In genomic region chr10:59353065-59353464, GRCm38 (mm10) we compare ENCODE assay signal across 25 mouse cellular contexts. TPM values are rescaled to one million over a fixed set of nuclear protein-coding genes. Genes with fewer than 3 reads are reported as not detected.
DNase-seq lines count a peak whose midpoint lies in the region; ATAC-seq and TF ChIP-seq lines count a peak whose summit lies in the region.
"Had no signal": no experiment of that assay in that cellular context is flagged by ENCODE, and none has a peak within 500 bp of the region (broad histone marks: within the 10 kb centered on the region; RNA-seq: fewer than 3 reads in every experiment).

No protein-coding gene starts in this region.

- peak; percentile 12 for TF ChIP-seq RAD21 in MEL (IDR thresholded peaks at IDR 0.05; ENCODE audit: low read depth, low read length)

- no peaks in the 10 kb centered on the region for H3K4me1 ChIP-seq in heart, adult 2 months (ENCODE audit: control insufficient read depth, insufficient read depth, low read length)
- peaks cover 7 to 13% of the 10 kb centered on the region in 2 experiments for H3K4me1 ChIP-seq in MEL (ENCODE audit: control insufficient read depth in 1 of 2, insufficient read depth in 2 of 2, low read length in 2 of 2)
- H3K4me1 ChIP-seq: forebrain, embryonic 12.5 days; intestine, embryonic 15.5 days; limb, embryonic 10.5 days; midbrain, embryonic 13.5 days; neural tube, embryonic 13.5 days had no signal

- H3K9ac ChIP-seq in heart, adult 2 months (ENCODE audit: low read depth, low read length): no peak overlapping the region
- no peak overlapping the region for H3K9ac ChIP-seq in MEL (ENCODE audit: control insufficient read depth, low read depth, low read length, poor library complexity, severe bottlenecking)
- H3K9ac ChIP-seq: forebrain, embryonic 12.5 days; hindbrain, embryonic 14.5 days; intestine, embryonic 15.5 days; midbrain, embryonic 13.5 days; neural tube, embryonic 13.5 days had no signal

- 0 out of 2 replicates have a peak, but pooled peaks have one; percentile 23 for ATAC-seq in megakaryocyte progenitor cell, adult 5-6 weeks (replicated peaks; ENCODE audit: poor library complexity)
- ATAC-seq: intestine, embryonic 15.5 days; midbrain, embryonic 13.5 days had no signal

- H3K36me3 ChIP-seq in heart, adult 2 months (ENCODE audit: control insufficient read depth, insufficient read depth, low read length): peaks cover 6% of the 10 kb centered on the region
- peaks cover 11 to 41% of the 10 kb centered on the region in 2 experiments for H3K36me3 ChIP-seq in MEL (ENCODE audit: control insufficient read depth in 1 of 2, insufficient read depth in 2 of 2, low read length in 2 of 2)

- no peak for TF ChIP-seq POLR2A in heart, adult 2 months (IDR thresholded peaks at IDR 0.05; ENCODE audit: insufficient read depth, low read depth, low read length)
- TF ChIP-seq POLR2A in MEL (IDR thresholded peaks at IDR 0.05; ENCODE audit: control insufficient read depth in 1 of 2, insufficient read depth in 1 of 2, low read depth in 1 of 2, low read length in 2 of 2, poor library complexity in 1 of 2): no peak

- TF ChIP-seq EP300 in heart, adult 2 months (IDR thresholded peaks at IDR 0.05; ENCODE audit: insufficient read depth, low read depth, low read length): no peak
- TF ChIP-seq EP300 in MEL (IDR thresholded peaks at IDR 0.05; ENCODE audit: low read depth in 1 of 2, low read length in 2 of 2): no peak

- H3K27me3 ChIP-seq in heart, adult 2 months (ENCODE audit: control insufficient read depth, insufficient read depth, low read length): no peaks in the 10 kb centered on the region
- H3K27me3 ChIP-seq in MEL (ENCODE audit: control insufficient read depth in 1 of 2, insufficient read depth in 2 of 2, low read length in 2 of 2): no peaks in the 10 kb centered on the region
- H3K27me3 ChIP-seq: forebrain, embryonic 12.5 days; intestine, embryonic 15.5 days; midbrain, embryonic 13.5 days; neural tube, embryonic 13.5 days had no signal

- peak; percentile 38 for TF ChIP-seq CTCF in heart, adult 2 months (IDR thresholded peaks at IDR 0.05)
- TF ChIP-seq CTCF in left cerebral cortex, adult 2 months (IDR thresholded peaks at IDR 0.05): peak; percentile 28
- peak in 1 of 3 experiments; percentile 47; a peak in 2 of 6 replicates for TF ChIP-seq CTCF in MEL (IDR thresholded peaks at IDR 0.05 in 2 of 3, conservative IDR thresholded peaks at IDR 0.05 in 1 of 3; ENCODE audit: control insufficient read depth in 1 of 3, insufficient read depth in 1 of 3, low read depth in 2 of 3, low read length in 3 of 3, poor library complexity in 1 of 3, severe bottlenecking in 1 of 3)

- no peak overlapping the region for H3K4me3 ChIP-seq in heart, adult 2 months
- H3K4me3 ChIP-seq in left cerebral cortex, adult 2 months: no peak overlapping the region
- H3K4me3 ChIP-seq in MEL (ENCODE audit: control insufficient read depth in 1 of 2, insufficient read depth in 1 of 2, low read depth in 2 of 2, low read length in 2 of 2): no peak overlapping the region
- H3K4me3 ChIP-seq: forebrain, embryonic 12.5 days; intestine, embryonic 15.5 days; limb, embryonic 10.5 days; midbrain, embryonic 13.5 days; neural tube, embryonic 13.5 days had no signal

- H3K9me3 ChIP-seq in MEL (replicated peaks; ENCODE audit: insufficient read depth, low read length): no peaks in the 10 kb centered on the region
- H3K9me3 ChIP-seq: forebrain, embryonic 12.5 days; G1E; intestine, embryonic 15.5 days; limb, embryonic 10.5 days; midbrain, embryonic 13.5 days; neural tube, embryonic 13.5 days had no signal

- no peak for DNase-seq in heart, adult 2 months
- no peak for DNase-seq in heart, adult 8-10 months (ENCODE audit: low spot score)
- no peak for DNase-seq in left cerebral cortex, adult 2 months (ENCODE audit: extremely low spot score in 1 of 2, low spot score in 2 of 2)
- DNase-seq in left cerebral cortex, adult 9 months (ENCODE audit: low spot score in 2 of 2): no peak
- DNase-seq in MEL (ENCODE audit: low read depth, low spot score): no peak
- DNase-seq in cerebellum, adult 9-10 months: no peak
- DNase-seq: adrenal gland, postnatal 25 days; cerebellum, adult 8-10 months; heart, postnatal 14 days; lung, adult 2 months; right cerebral cortex, postnatal 25 days; thymus, adult 18-20 months had no signal

- 40% methylated on average over 1 of the region's 1 CpGs for WGBS in heart, adult 2 months

- intact Hi-C loops in heart, adult 2 months (cut with DNase I): no loop called here
- intact Hi-C loops in left cerebral cortex, adult 2 months (cut with DNase I): loop anchor here (5.0 kb wide), 1 partner anchor 186 kb away; no protein-coding TSS in a partner anchor

- no peak overlapping the region for H3K27ac ChIP-seq in heart, adult 2 months
- H3K27ac ChIP-seq in left cerebral cortex, adult 2 months: no peak overlapping the region
- no peak overlapping the region for H3K27ac ChIP-seq in MEL (ENCODE audit: control insufficient read depth, low read depth, low read length)
- H3K27ac ChIP-seq: forebrain, embryonic 12.5 days; hindbrain, embryonic 14.5 days; intestine, embryonic 15.5 days; limb, embryonic 10.5 days; midbrain, embryonic 13.5 days; neural tube, embryonic 13.5 days had no signal

- no peaks in the 10 kb centered on the region for H3K79me2 ChIP-seq in heart, adult 2 months (replicated peaks; ENCODE audit: control insufficient read depth, insufficient read depth, low read length)
- no peaks in the 10 kb centered on the region; the same call in 1 of the 2 replicates for H3K79me2 ChIP-seq in MEL (ENCODE audit: control insufficient read depth, insufficient read depth, low read length, poor library complexity)

TF ChIP-seq in MEL, 35 proteins besides CTCF, POLR2A, EP300 and RAD21:
- TF ChIP-seq ETS1 (IDR thresholded peaks at IDR 0.05; ENCODE audit: low read depth, low read length) (no peak), SMC3 (IDR thresholded peaks at IDR 0.05; ENCODE audit: low read depth, low read length) (peak; percentile 73), USF2 (IDR thresholded peaks at IDR 0.05; ENCODE audit: borderline replicate concordance in 1 of 2, insufficient read depth in 1 of 2, low read depth in 1 of 2, low read length in 2 of 2) (no peak), MAX (IDR thresholded peaks at IDR 0.05; ENCODE audit: low read length) (no peak)

RNA-seq across cellular contexts. Expression of gene P4ha1, which starts 30.0 kb away (rescaled TPM):
- total RNA-seq in heart, adult 2 months (2021): 10 to 100 TPM; 42.4 to 48.0 TPM
- polyA plus RNA-seq in heart, adult 2 months (2012; rRNA removed): 14.8 and 34.7 TPM in 2 replicates
- 10 to 100 TPM; 32.4 to 59.3 (median 44.0) TPM for total RNA-seq in heart, adult 8-10 months (2022)
- 10 to 100 TPM; 37.6 to 49.7 TPM for total RNA-seq in left cerebral cortex, adult 2 months (2021)
- 18.9 and 50.4 TPM in 2 replicates for total RNA-seq in MEL (2012; rRNA removed)
- 10 to 100 TPM in 1 of 2 experiments, not detected in 1; 50.2 TPM for polyA plus RNA-seq in MEL (2012; ENCODE audit: insufficient read depth in 1 of 2, insufficient read length in 2 of 2, low read depth in 1 of 2, low replicate concordance in 2 of 2, missing spikeins in 1 of 2)
- total RNA-seq in megakaryocyte progenitor cell, adult 5-6 weeks (2015): 17.4 and 20.1 TPM in 2 replicates
- total RNA-seq in megakaryocyte progenitor cell, adult 5-6 weeks (2017): 39.4 and 41.8 TPM in 2 replicates

RNA-seq across cellular contexts. Expression of gene Gm10273, which starts 42.4 kb away (rescaled TPM):
- total RNA-seq in heart, adult 2 months (2021): 100 to 1,000 TPM; 123 to 156 TPM
- 19.1 and 64.0 TPM in 2 replicates for polyA plus RNA-seq in heart, adult 2 months (2012; rRNA removed)
- 100 to 1,000 TPM; 109 to 153 (median 139) TPM for total RNA-seq in heart, adult 8-10 months (2022)
- total RNA-seq in left cerebral cortex, adult 2 months (2021): 10 to 100 TPM; 37.4 to 65.6 TPM
- 17.6 and 28.6 TPM in 2 replicates for total RNA-seq in MEL (2012; rRNA removed)
- 100 to 1,000 TPM in 1 of 2 experiments, 10 to 100 TPM in 1; 16.6 to 132 TPM for polyA plus RNA-seq in MEL (2012; ENCODE audit: insufficient read depth in 1 of 2, insufficient read length in 2 of 2, low read depth in 1 of 2, low replicate concordance in 2 of 2, missing spikeins in 1 of 2)
- total RNA-seq in megakaryocyte progenitor cell, adult 5-6 weeks (2015): 67.4 and 68.7 TPM in 2 replicates
- 51.9 and 123 TPM in 2 replicates for total RNA-seq in megakaryocyte progenitor cell, adult 5-6 weeks (2017)
- polyA plus RNA-seq: neural tube, embryonic 13.5 days had no signal

RNA-seq across cellular contexts. Expression of gene Pla2g12b, which starts 50.4 kb away (rescaled TPM):
- not detected for total RNA-seq in heart, adult 2 months (2021)
- polyA plus RNA-seq in heart, adult 2 months (2012; rRNA removed): 0.10 TPM in 1 of 2 replicates, not detected in the other
- not detected for total RNA-seq in heart, adult 8-10 months (2022)
- total RNA-seq in left cerebral cortex, adult 2 months (2021): not detected
- not detected in 2 replicates for total RNA-seq in MEL (2012; rRNA removed)
- polyA plus RNA-seq in MEL (2012; ENCODE audit: insufficient read depth in 1 of 2, insufficient read length in 2 of 2, low read depth in 1 of 2, low replicate concordance in 2 of 2, missing spikeins in 1 of 2): not detected
- not detected in 2 replicates for total RNA-seq in megakaryocyte progenitor cell, adult 5-6 weeks (2015)
- total RNA-seq in megakaryocyte progenitor cell, adult 5-6 weeks (2017): not detected in 2 replicates
- total RNA-seq: adrenal gland, postnatal 25 days; common myeloid progenitor, adult 5-6 weeks; G1E; gastrocnemius, postnatal 4 days; heart, postnatal 14 days; layer of hippocampus, adult 8-10 months; left cerebral cortex, adult 18-20 months had no signal
- polyA plus RNA-seq: forebrain, embryonic 12.5 days; G1E; hindbrain, embryonic 14.5 days; limb, embryonic 10.5 days; midbrain, embryonic 13.5 days; neural tube, embryonic 13.5 days; spleen, adult 2 months had no signal
